Mouse (Mus musculus): Measurements from ENCODE around the gene Ppp5c. TPM values are rescaled to one million over a fixed set of nuclear protein-coding genes. Genes with fewer than 3 reads are reported as not detected.
A peak's percentile ranks its signal among the peaks of the same experiment; 100 is the strongest.

The Ppp5c gene
- polyA plus RNA-seq, 1 experiment: 70.5 TPM

DNA sequence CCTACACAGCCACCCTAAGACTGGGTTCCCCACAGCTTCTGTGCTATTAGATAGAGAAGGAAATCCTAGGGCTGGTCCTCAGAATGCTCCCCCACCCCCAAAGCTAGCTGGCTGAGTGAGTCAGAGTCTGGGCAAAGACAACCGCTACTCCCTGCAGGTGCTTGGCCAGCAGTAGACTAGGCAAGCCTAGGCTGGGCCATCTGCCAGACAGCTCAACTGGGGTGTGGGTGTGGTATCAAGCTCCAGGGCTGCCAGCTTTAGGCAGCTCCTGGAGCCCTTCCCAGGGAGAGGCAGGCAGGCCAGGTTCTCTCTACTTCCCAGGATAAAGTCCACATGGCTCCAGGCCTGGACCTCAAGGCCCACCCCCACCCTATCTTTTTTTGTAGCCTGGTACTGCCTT, 10.7 kb downstream of the Ppp5c start:
- 54% methylated on average over 1 of the region's 1 CpGs for WGBS
- H3K27ac ChIP-seq (ENCODE audit: control insufficient read depth, insufficient read depth, low read depth, low read length, poor library complexity): no peak overlapping the region
- no peaks in the 10 kb centered on the region for H3K4me1 ChIP-seq (ENCODE audit: control insufficient read depth, insufficient read depth, low read length)
- no peak overlapping the region for H3K4me3 ChIP-seq (replicated peaks; ENCODE audit: control insufficient read depth, low read depth, low read length)
- no peak for TF ChIP-seq CTCF (IDR thresholded peaks at IDR 0.05; ENCODE audit: control insufficient read depth, insufficient read depth, low read length)
- TF ChIP-seq POLR2A (IDR thresholded peaks at IDR 0.05; ENCODE audit: borderline replicate concordance, control insufficient read depth, low read depth, low read length): no peak

DNA sequence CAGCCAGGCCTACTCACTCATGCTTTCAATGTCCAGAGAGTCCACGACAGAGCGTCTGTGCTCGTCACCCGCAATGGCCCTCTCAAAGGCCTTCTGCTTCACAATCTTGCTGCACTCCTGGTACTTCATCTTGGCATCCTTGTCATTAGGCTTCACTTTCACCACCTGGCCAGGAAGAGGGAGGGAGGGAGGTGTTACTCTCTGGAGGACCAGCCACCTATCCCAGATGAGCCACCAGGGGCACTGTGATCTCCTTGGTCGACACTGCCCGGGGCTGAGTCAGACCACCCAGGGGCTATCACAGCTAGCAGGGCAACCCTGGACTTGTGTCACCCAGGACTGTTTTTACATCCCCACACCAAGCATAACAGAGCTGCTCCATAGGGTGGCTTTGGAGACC, 12.3 kb downstream of the Ppp5c start:
- WGBS: 88% methylated on average over 6 of the region's 6 CpGs
- TF ChIP-seq CTCF (IDR thresholded peaks at IDR 0.05; ENCODE audit: control insufficient read depth, insufficient read depth, low read length): no peak
- TF ChIP-seq POLR2A (IDR thresholded peaks at IDR 0.05; ENCODE audit: borderline replicate concordance, control insufficient read depth, low read depth, low read length): no peak
- Histone ChIP-seq H3K27ac (ENCODE audit: control insufficient read depth, insufficient read depth, low read depth, low read length, poor library complexity) (no peak overlapping the region), H3K4me3 (replicated peaks; ENCODE audit: control insufficient read depth, low read depth, low read length) (no peak overlapping the region), H3K4me1 (ENCODE audit: control insufficient read depth, insufficient read depth, low read length) (no peaks in the 10 kb centered on the region)

DNA sequence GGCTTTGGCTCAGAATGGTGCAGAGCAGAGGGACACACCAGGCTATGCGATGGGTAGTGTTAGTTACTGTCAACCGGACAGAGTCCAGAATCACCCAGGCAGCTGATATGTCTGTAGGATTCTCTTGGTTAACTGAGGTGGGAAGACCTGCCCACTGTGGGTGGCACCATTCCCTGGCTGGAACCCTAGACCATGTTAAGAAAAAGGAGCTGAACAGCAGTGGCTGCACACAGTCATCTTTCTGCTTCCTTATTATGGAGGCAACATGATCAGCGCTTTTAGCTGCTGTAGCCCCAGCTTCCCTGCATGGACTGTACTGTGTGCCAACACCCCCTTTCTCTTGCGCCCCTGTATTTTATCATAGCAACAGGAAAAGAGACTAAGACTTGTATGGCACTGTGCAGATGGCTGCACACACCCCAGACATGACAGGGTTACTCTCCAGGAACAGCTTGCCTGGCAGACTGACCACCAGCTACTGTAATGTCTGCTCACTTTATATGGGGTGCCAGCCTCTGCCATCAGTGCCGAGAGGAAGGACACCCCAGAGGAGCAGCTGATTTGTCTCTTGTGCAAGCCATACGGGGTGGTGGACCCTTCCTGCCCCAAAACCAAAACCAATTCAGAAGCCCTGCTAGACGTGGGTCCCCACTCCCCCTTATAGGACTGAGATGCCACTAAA, 15.7 kb downstream of the Ppp5c start:
- 72% methylated on average over 7 of the region's 7 CpGs for WGBS

DNA sequence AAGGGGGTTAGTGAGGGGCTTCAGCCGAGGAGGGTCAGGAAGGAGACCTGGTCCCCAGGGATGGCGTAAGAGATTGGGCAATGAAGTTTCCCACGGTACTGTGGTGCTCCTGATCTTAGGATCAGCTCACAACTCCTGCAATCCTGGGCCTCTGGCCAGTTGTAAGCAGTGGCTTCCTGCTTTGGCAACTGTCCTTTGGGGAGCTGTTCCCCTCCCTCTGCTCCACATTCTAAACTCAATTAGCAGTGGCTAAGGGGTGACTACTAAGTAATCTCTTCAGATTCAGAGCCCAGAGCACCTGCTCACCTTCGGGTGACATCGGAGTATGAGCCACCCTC, 17.7 kb downstream of the Ppp5c start:
- TF ChIP-seq POLR2A (IDR thresholded peaks at IDR 0.05; ENCODE audit: borderline replicate concordance, control insufficient read depth, low read depth, low read length) (no peak), CTCF (IDR thresholded peaks at IDR 0.05; ENCODE audit: control insufficient read depth, insufficient read depth, low read length) (no peak)
- WGBS: 49% methylated on average over 5 of the region's 5 CpGs
- Histone ChIP-seq H3K4me3 (replicated peaks; ENCODE audit: control insufficient read depth, low read depth, low read length) (no peak overlapping the region), H3K27ac (ENCODE audit: control insufficient read depth, insufficient read depth, low read depth, low read length, poor library complexity) (no peak overlapping the region), H3K4me1 (ENCODE audit: control insufficient read depth, insufficient read depth, low read length) (no peaks in the 10 kb centered on the region; the same call in 1 of the 2 replicates)

More for the DNA sequence above, 15.7 kb downstream of the Ppp5c start:
- no peak for TF ChIP-seq CTCF (IDR thresholded peaks at IDR 0.05; ENCODE audit: control insufficient read depth, insufficient read depth, low read length)
- no peak for TF ChIP-seq POLR2A (IDR thresholded peaks at IDR 0.05; ENCODE audit: borderline replicate concordance, control insufficient read depth, low read depth, low read length)
- no peak overlapping the region for H3K27ac ChIP-seq (ENCODE audit: control insufficient read depth, insufficient read depth, low read depth, low read length, poor library complexity)
- H3K4me1 ChIP-seq (ENCODE audit: control insufficient read depth, insufficient read depth, low read length): no peaks in the 10 kb centered on the region; the same call in 1 of the 2 replicates
- no peak overlapping the region for H3K4me3 ChIP-seq (replicated peaks; ENCODE audit: control insufficient read depth, low read depth, low read length)

DNA sequence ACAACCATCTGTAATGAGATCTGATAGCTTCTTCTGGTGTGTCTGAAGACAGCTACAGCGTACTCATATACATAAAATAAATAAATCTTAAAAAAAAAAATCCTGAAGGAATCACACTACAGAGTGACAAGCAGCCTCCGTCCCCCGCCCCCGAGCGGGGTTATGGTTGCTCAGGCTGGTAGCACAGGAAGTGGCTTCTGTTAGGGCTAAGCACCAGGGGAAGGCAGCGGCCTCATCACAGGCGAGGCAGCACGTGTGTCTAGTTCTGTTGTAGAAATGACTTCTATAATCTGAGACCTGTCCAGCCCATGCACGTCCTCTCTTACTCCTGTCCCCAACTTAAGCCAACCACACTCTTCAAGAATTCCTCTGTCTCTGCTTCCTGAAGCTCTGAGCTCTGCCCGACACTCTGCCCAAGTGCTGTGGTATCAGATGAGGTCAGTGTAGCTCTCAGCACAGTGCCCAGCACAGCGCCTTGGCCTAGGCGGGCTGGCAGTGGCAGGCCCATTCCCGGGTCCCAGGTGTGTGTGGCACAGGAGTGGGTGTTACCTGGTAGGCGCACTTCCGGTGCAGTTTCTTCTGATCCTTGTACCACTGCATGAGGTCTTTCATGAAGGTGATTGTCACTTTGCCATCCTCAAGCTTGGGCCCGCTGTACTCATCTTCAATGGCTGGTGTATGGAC, 18.3 kb downstream of the Ppp5c start:
- 46% methylated on average over 16 of the region's 16 CpGs for WGBS
- TF ChIP-seq POLR2A (IDR thresholded peaks at IDR 0.05; ENCODE audit: borderline replicate concordance, control insufficient read depth, low read depth, low read length): no peak
- no peak for TF ChIP-seq CTCF (IDR thresholded peaks at IDR 0.05; ENCODE audit: control insufficient read depth, insufficient read depth, low read length)
- H3K4me1 ChIP-seq (ENCODE audit: control insufficient read depth, insufficient read depth, low read length): no peaks in the 10 kb centered on the region; the same call in 1 of the 2 replicates
- H3K27ac ChIP-seq (ENCODE audit: control insufficient read depth, insufficient read depth, low read depth, low read length, poor library complexity): no peak overlapping the region
- no peak overlapping the region for H3K4me3 ChIP-seq (replicated peaks; ENCODE audit: control insufficient read depth, low read depth, low read length)

DNA sequence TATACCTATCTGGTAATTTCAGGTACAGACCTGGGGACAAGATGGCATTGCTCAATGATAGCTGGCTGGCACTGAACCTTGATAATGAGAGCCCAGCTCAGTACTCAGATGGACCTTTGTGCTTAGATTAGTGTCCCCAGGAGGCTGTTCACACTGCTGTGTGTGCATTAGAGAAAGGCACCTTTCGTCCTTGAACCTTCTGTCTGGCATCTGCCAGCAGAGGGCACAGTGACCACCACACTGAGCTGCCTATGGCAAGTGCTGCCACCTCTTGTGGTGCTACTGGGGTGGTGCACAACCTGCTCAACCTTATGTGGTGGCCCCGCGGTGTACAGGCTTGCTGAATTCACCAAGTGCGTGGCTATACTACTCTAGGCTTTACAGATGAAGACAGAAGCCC, 20.4 kb downstream of the Ppp5c start:
- TF ChIP-seq CTCF (IDR thresholded peaks at IDR 0.05; ENCODE audit: control insufficient read depth, insufficient read depth, low read length) (peak; percentile 83), POLR2A (IDR thresholded peaks at IDR 0.05; ENCODE audit: borderline replicate concordance, control insufficient read depth, low read depth, low read length) (no peak)
- no peak overlapping the region for H3K27ac ChIP-seq (ENCODE audit: control insufficient read depth, insufficient read depth, low read depth, low read length, poor library complexity)
- 36% methylated on average over 4 of the region's 4 CpGs for WGBS
- no peak overlapping the region for H3K4me3 ChIP-seq (replicated peaks; ENCODE audit: control insufficient read depth, low read depth, low read length)
- no peaks in the 10 kb centered on the region; the same call in 1 of the 2 replicates for H3K4me1 ChIP-seq (ENCODE audit: control insufficient read depth, insufficient read depth, low read length)

DNA sequence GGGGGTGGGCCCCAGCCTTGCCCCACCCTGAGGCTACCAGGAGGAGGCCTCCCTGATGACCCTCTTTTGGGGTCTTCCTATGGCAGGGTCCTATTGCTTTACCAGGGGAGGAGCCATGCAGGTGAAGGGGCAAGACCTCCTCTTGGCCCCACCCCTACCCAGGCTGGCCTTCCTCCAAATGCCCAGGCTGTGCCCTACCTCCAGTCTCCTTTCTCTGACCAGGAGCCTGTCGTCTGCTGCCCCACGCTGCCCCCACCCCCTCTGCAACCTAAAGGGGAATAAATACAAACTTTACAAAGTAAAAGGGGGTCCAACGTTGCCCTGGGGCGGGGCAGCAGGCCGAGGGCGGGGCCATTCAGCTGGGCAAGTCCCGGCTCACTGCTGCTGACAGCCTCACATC, 23.0 kb downstream of the Ppp5c start:
- Histone ChIP-seq H3K4me3 (replicated peaks; ENCODE audit: control insufficient read depth, low read depth, low read length) (no peak overlapping the region), H3K4me1 (ENCODE audit: control insufficient read depth, insufficient read depth, low read length) (no peaks in the 10 kb centered on the region), H3K27ac (ENCODE audit: control insufficient read depth, insufficient read depth, low read depth, low read length, poor library complexity) (no peak overlapping the region)
- TF ChIP-seq POLR2A (IDR thresholded peaks at IDR 0.05; ENCODE audit: borderline replicate concordance, control insufficient read depth, low read depth, low read length) (no peak), CTCF (IDR thresholded peaks at IDR 0.05; ENCODE audit: control insufficient read depth, insufficient read depth, low read length) (no peak)
- 80% methylated on average over 7 of the region's 7 CpGs for WGBS

DNA sequence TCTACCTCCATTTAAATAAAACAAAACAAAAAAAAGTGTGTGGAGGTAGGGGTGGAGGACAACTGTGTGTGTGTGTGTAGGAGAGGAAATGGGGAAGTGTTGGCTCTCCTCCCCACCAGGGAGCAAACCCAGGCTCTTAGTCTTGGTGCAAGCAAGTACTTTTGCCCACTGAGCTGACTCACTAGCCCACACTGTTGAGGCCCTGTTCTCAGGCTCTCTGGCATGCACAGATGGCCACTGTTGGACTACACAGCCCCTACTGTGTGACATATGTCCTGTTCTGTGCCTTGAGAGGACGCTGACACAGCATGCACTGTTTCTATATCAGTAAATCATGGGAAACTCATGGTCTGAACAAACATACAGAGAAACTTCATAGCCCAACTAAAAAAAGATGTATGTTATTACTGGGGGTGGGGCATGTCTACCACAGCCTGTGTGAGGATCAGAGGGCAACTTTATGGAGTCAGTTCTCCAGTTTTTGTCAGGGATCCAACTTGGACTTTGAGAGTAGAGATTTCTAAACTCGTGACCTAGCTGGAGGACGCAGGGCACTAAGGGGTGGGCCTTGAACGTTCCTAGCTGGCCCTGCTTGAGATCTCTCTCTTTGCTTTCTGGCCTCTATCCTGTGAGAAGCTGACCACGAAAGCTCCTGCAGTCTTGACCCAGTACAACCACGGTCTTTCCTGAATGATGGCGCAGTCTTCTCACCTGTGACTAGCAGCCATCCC, 24.3 kb downstream of the Ppp5c start:
- 56% methylated on average over 7 of the region's 7 CpGs for WGBS
- no peak for TF ChIP-seq CTCF (IDR thresholded peaks at IDR 0.05; ENCODE audit: control insufficient read depth, insufficient read depth, low read length)
- no peak overlapping the region for H3K4me3 ChIP-seq (replicated peaks; ENCODE audit: control insufficient read depth, low read depth, low read length)
- H3K27ac ChIP-seq (ENCODE audit: control insufficient read depth, insufficient read depth, low read depth, low read length, poor library complexity): no peak overlapping the region
- H3K4me1 ChIP-seq (ENCODE audit: control insufficient read depth, insufficient read depth, low read length): no peaks in the 10 kb centered on the region
